Mouse (Mus musculus): ENCODE data around the gene Acsl6.

GRCm38 (mm10) chr11:54372553-54372952 lies 69.0 kb downstream of the Acsl6 start:
- no peak for TF ChIP-seq CTCF (IDR thresholded peaks at IDR 0.05; ENCODE audit: control insufficient read depth, insufficient read depth, insufficient read length)
- TF ChIP-seq USF1 (IDR thresholded peaks at IDR 0.05; ENCODE audit: low read depth): no peak
- TF ChIP-seq MYOD1 (IDR thresholded peaks at IDR 0.05; ENCODE audit: control insufficient read depth, insufficient read length, low read depth): no peak
- no peak for TF ChIP-seq MAX (IDR thresholded peaks at IDR 0.05)
- no peak for TF ChIP-seq MYOG (IDR thresholded peaks at IDR 0.05; ENCODE audit: control insufficient read depth, extremely low read depth, insufficient read length)
